Mouse (Mus musculus) spleen, adult 2 months (tissue): ENCODE measurements around the gene Spg21. TPM values are rescaled to one million over a fixed set of nuclear protein-coding genes. Genes with fewer than 3 reads are reported as not detected.

Experiments
- DNase-seq, 2 experiments: peaks; one replicate each; pipeline versions ENCODE4 v3.0.0 to v3.0.0-alpha.2; 2012 to 2021; ENCODE audit warnings: low spot score in 2 of 2, low read depth in 1 of 2
- H3K27ac ChIP-seq: fragments of 200-500 bp; 2 replicates; pipeline ENCODE4 v1.5.1; 2012; ENCODE audit warnings: low read length, inconsistent platforms; ENCODE audit not compliant: insufficient read depth
- H3K27me3 ChIP-seq: fragments of 200-500 bp; 2 replicates; pipeline ENCODE4 v1.6.1; 2012; ENCODE audit warnings: mild to moderate bottlenecking, moderate library complexity, low read length, inconsistent platforms; ENCODE audit not compliant: control insufficient read depth, insufficient read depth
- H3K36me3 ChIP-seq: fragments of 200-500 bp; 2 replicates; pipeline ENCODE4 v1.6.1; 2012; ENCODE audit warnings: mild to moderate bottlenecking, low read length, inconsistent platforms; ENCODE audit not compliant: control insufficient read depth, insufficient read depth
- H3K4me1 ChIP-seq: fragments of 200-500 bp; 2 replicates; pipeline ENCODE4 v1.6.1; 2011; ENCODE audit warnings: inconsistent platforms; ENCODE audit not compliant: control insufficient read depth, insufficient read depth, insufficient read length
- H3K4me3 ChIP-seq: fragments of 200-500 bp; 2 replicates; pipeline ENCODE4 v1.5.1; 2011; ENCODE audit warnings: mild to moderate bottlenecking, inconsistent platforms; ENCODE audit not compliant: insufficient read depth, insufficient read length; ENCODE audit errors: extremely low read depth
- CTCF ChIP-seq: fragments of 200-500 bp; IDR thresholded peaks from 2 replicates; pipeline ENCODE4 v1.5.1; 2011; ENCODE audit warnings: mild to moderate bottlenecking, inconsistent platforms; ENCODE audit not compliant: insufficient read depth, insufficient read length, insufficient replicate concordance; ENCODE audit errors: extremely low read depth
- POLR2A ChIP-seq: fragments of 200-500 bp; IDR thresholded peaks from 2 replicates; pipeline ENCODE4 v1.6.1; 2011; ENCODE audit warnings: low read depth, low read length, inconsistent platforms
- WGBS: fragments of 180-500 bp; shearing (Covaris S2); methylation state at CpG from one replicate; pipeline ENCODE4 v1.1.7; 2018; 5-methylcytosine and 5-hydroxymethylcytosine counted together
- polyA plus RNA-seq: library from polyadenylated mRNA; depleted of rRNA; stranded (reverse); fragments of >200 nt; gene quantifications from 2 replicates; pipeline ENCODE4 v1.2.3, GENCODE M21; 2012

Gene Spg21
- polyA plus RNA-seq, 1 experiment, result 14.1 TPM

- Histone ChIP-seq H3K27ac (no peak within 1 kb of the TSS), H3K27me3 (no peaks in the 10 kb centered on the region), H3K36me3 (no peaks in the 10 kb centered on the region), H3K4me1 (no peaks in the 10 kb centered on the region), H3K4me3 (no peak within 1 kb of the TSS)
- TF ChIP-seq CTCF (no peak), POLR2A (no peak)
- 62% methylated on average over 24 of the region's 25 CpGs for WGBS
- DNase-seq, result no peak
Measured at GRCm38 (mm10) chr9:65519807-65520504, 59.2 kb downstream of the Spg21 start, which contains the start of gene Ankdd1a. TSS of gene Ankdd1a (minus strand) at chr9:65520193.

GRCm38 (mm10) chr9:65520505-65520876 is 59.7 kb downstream of the Spg21 start:
- DNase-seq, result no peak
- no peak for TF ChIP-seq POLR2A
- no peak for TF ChIP-seq CTCF
- Histone ChIP-seq H3K27me3 (no peaks in the 10 kb centered on the region), H3K4me3 (no peak overlapping the region), H3K27ac (no peak overlapping the region), H3K36me3 (no peaks in the 10 kb centered on the region), H3K4me1 (no peaks in the 10 kb centered on the region)
- WGBS, result 68% methylated on average over 11 of the region's 11 CpGs

- no peaks in the 10 kb centered on the region for H3K27me3 ChIP-seq
- WGBS, result 27% methylated on average over 14 of the region's 14 CpGs
- H3K4me1 ChIP-seq, result no peaks in the 10 kb centered on the region
- no peak overlapping the region for H3K27ac ChIP-seq
- H3K4me3 ChIP-seq, result no peak overlapping the region
- no peaks in the 10 kb centered on the region for H3K36me3 ChIP-seq
- DNase-seq, result peak; percentile 68 to 79
- TF ChIP-seq CTCF (peak; percentile 99), POLR2A (no peak)
Measured at GRCm38 (mm10) chr9:65523611-65524364, 63.0 kb downstream of the Spg21 start.

- DNase-seq, result no peak
- Histone ChIP-seq H3K4me3 (no peak overlapping the region), H3K36me3 (no peaks in the 10 kb centered on the region), H3K27me3 (no peaks in the 10 kb centered on the region), H3K27ac (no peak overlapping the region), H3K4me1 (no peaks in the 10 kb centered on the region)
- 85% methylated on average over 10 of the region's 10 CpGs for WGBS
- no peak for TF ChIP-seq POLR2A
- TF ChIP-seq CTCF, result no peak
Measured at GRCm38 (mm10) chr9:65525445-65526195, 64.9 kb downstream of the Spg21 start.

GRCm38 (mm10) chr9:65528417-65529038 is 67.8 kb downstream of the Spg21 start:
- no peak overlapping the region for H3K4me3 ChIP-seq
- peaks cover 3% of the 10 kb centered on the region; the same call in 1 of the 2 replicates for H3K4me1 ChIP-seq
- no peaks in the 10 kb centered on the region for H3K27me3 ChIP-seq
- no peak for TF ChIP-seq CTCF
- no peak for TF ChIP-seq POLR2A
- no peak for DNase-seq
- no peak overlapping the region for H3K27ac ChIP-seq
- no peaks in the 10 kb centered on the region for H3K36me3 ChIP-seq
- 59% methylated on average over 6 of the region's 6 CpGs for WGBS

GRCm38 (mm10) chr9:65529659-65530058 is 68.9 kb downstream of the Spg21 start:
- no peak overlapping the region for H3K4me3 ChIP-seq
- H3K4me1 ChIP-seq, result peaks cover 13% of the 10 kb centered on the region; the same call in 1 of the 2 replicates
- WGBS, result 78% methylated on average over 8 of the region's 8 CpGs
- TF ChIP-seq CTCF (no peak), POLR2A (no peak)
- no peaks in the 10 kb centered on the region for H3K36me3 ChIP-seq
- no peak overlapping the region for H3K27ac ChIP-seq
- no peak for DNase-seq
- no peaks in the 10 kb centered on the region for H3K27me3 ChIP-seq
